Mouse (Mus musculus) heart, embryonic 14.5 days (tissue): ENCODE measurements at regions not wholly inside any gene's neighbourhood (a gene's known extent, or its start where the extent isn't known, plus 50 kb on each side); places are given as distances from the start of the nearest gene placed in this dataset.

ENCODE experiments used
- ATAC-seq: fragments of 200-750 bp; cut with Nextera tagmentation; 2 replicates; pipeline ENCODE4 v1.8.0; 2017; ENCODE audit warnings: low read depth, moderate TSS enrichment; ENCODE audit not compliant: insufficient number of reproducible peaks, insufficient read depth, low FRiP score
- H3K27ac ChIP-seq, 2 experiments: fragments of 200-500 bp in 1 of 2; fragments of 300-500 bp in 1 of 2; sonication (generic) in 1 of 2; replicated peaks in 1 of 2; 2 replicates each; pipeline ENCODE4 v1.5.1; 2012 to 2014; ENCODE audit warnings: low read depth in 2 of 2, low read length in 2 of 2, control low read depth in 1 of 2, mild to moderate bottlenecking in 1 of 2, mixed read lengths in 1 of 2; ENCODE audit not compliant: control insufficient read depth in 1 of 2, insufficient read depth in 1 of 2
- H3K27me3 ChIP-seq: fragments of 300-500 bp; sonication (generic); 2 replicates; pipeline ENCODE4 v1.6.1; 2014; ENCODE audit warnings: mild to moderate bottlenecking, low read length, control low read depth; ENCODE audit not compliant: control insufficient read depth, insufficient read depth
- H3K36me3 ChIP-seq: fragments of 300-500 bp; sonication (generic); 2 replicates; pipeline ENCODE4 v1.6.1; 2014; ENCODE audit warnings: mild to moderate bottlenecking, control low read depth, low read length, mixed read lengths; ENCODE audit not compliant: control insufficient read depth, insufficient read depth
- H3K4me1 ChIP-seq, 2 experiments: fragments of 200-500 bp in 1 of 2; fragments of 300-500 bp in 1 of 2; sonication (generic) in 1 of 2; 2 replicates each; pipeline ENCODE4 v1.6.1; 2012 to 2014; ENCODE audit warnings: low read length in 2 of 2, control low read depth in 1 of 2, mixed read lengths in 1 of 2; ENCODE audit not compliant: control insufficient read depth in 2 of 2, insufficient read depth in 2 of 2
- H3K4me2 ChIP-seq: fragments of 300-500 bp; sonication (generic); 2 replicates; pipeline ENCODE4 v1.6.1; 2014; ENCODE audit warnings: mild to moderate bottlenecking, low read length
- H3K4me3 ChIP-seq, 2 experiments: fragments of 200-500 bp in 1 of 2; fragments of 300-500 bp in 1 of 2; sonication (generic) in 1 of 2; 2 replicates each; pipeline ENCODE4 v1.5.1; 2012 to 2014; ENCODE audit warnings: low read length in 2 of 2, mild to moderate bottlenecking in 2 of 2, control low read depth in 1 of 2, low read depth in 1 of 2, moderate library complexity in 1 of 2; ENCODE audit not compliant: control insufficient read depth in 1 of 2, insufficient read depth in 1 of 2
- H3K9ac ChIP-seq: fragments of 300-500 bp; sonication (generic); 2 replicates; pipeline ENCODE4 v1.6.1; 2014; ENCODE audit warnings: mild to moderate bottlenecking, low read length
- H3K9me3 ChIP-seq: fragments of 300-500 bp; sonication (generic); 2 replicates; pipeline ENCODE4 v1.6.1; 2016; ENCODE audit warnings: low read length, control low read depth; ENCODE audit not compliant: control insufficient read depth
- WGBS: fragments of 180-500 bp; shearing (Covaris S2); extraction: QIAGEN DNeasy Blood & Tissue Kit; methylation state at CpG from one replicate; pipeline ENCODE4 v1.1.7; 2014; 5-methylcytosine and 5-hydroxymethylcytosine counted together

GRCm38 (mm10) chr8:64542501-64542900 lies 150.4 kb downstream of the Cpe start:
- no peak overlapping the region for H3K9ac ChIP-seq
- no peak for ATAC-seq
- WGBS = 70% methylated on average over 3 of the region's 3 CpGs
- H3K27me3 ChIP-seq = no peaks in the 10 kb centered on the region
- no peak overlapping the region for H3K4me3 ChIP-seq
- H3K4me1 ChIP-seq = no peaks in the 10 kb centered on the region
- no peak overlapping the region for H3K27ac ChIP-seq
- H3K4me2 ChIP-seq = no peak overlapping the region
- H3K9me3 ChIP-seq = 0 out of 2 replicates have a peak, but pooled peaks cover 3% of the 10 kb centered on the region
- H3K36me3 ChIP-seq = no peaks in the 10 kb centered on the region

GRCm38 (mm10) chr8:64539846-64540472 lies 152.9 kb downstream of the Cpe start:
- Histone ChIP-seq H3K36me3 (no peaks in the 10 kb centered on the region), H3K27ac (no peak overlapping the region), H3K27me3 (no peaks in the 10 kb centered on the region), H3K9me3 (0 out of 2 replicates have a peak, but pooled peaks cover 3% of the 10 kb centered on the region), H3K9ac (no peak overlapping the region), H3K4me2 (no peak overlapping the region), H3K4me3 (no peak overlapping the region), H3K4me1 (no peaks in the 10 kb centered on the region)
- ATAC-seq = no peak
- 49% methylated on average over 4 of the region's 4 CpGs for WGBS

GRCm38 (mm10) chr8:64531780-64532179 lies 161.1 kb downstream of the Cpe start:
- ATAC-seq = no peak
- Histone ChIP-seq H3K9me3 (no peaks in the 10 kb centered on the region), H3K9ac (no peak overlapping the region), H3K27ac (peak overlapping the region; percentile 28 to 44; a peak in 2 of 4 replicates), H3K4me2 (no peak overlapping the region), H3K27me3 (no peaks in the 10 kb centered on the region), H3K4me1 (0 out of 4 replicates have a peak, but pooled peaks cover 2% of the 10 kb centered on the region in 2 experiments), H3K4me3 (no peak overlapping the region), H3K36me3 (no peaks in the 10 kb centered on the region)
- WGBS = 84% methylated on average over 2 of the region's 2 CpGs

GRCm38 (mm10) chr8:64522441-64523102 lies 170.3 kb downstream of the Cpe start:
- Histone ChIP-seq H3K27ac (no peak overlapping the region), H3K9me3 (no peaks in the 10 kb centered on the region), H3K36me3 (no peaks in the 10 kb centered on the region), H3K4me1 (no peaks in the 10 kb centered on the region), H3K27me3 (no peaks in the 10 kb centered on the region), H3K4me3 (no peak overlapping the region), H3K9ac (no peak overlapping the region), H3K4me2 (no peak overlapping the region)
- 67% methylated on average over 8 of the region's 8 CpGs for WGBS
- no peak for ATAC-seq

GRCm38 (mm10) chr8:64519650-64520049 lies 173.2 kb downstream of the Cpe start:
- H3K36me3 ChIP-seq = no peaks in the 10 kb centered on the region
- 75% methylated on average over 1 of the region's 1 CpGs for WGBS
- H3K27me3 ChIP-seq = no peaks in the 10 kb centered on the region
- H3K4me2 ChIP-seq = no peak overlapping the region
- no peak overlapping the region for H3K4me3 ChIP-seq
- no peaks in the 10 kb centered on the region for H3K4me1 ChIP-seq
- H3K9ac ChIP-seq = no peak overlapping the region
- ATAC-seq = no peak
- H3K27ac ChIP-seq = no peak overlapping the region
- no peaks in the 10 kb centered on the region for H3K9me3 ChIP-seq

GRCm38 (mm10) chr8:64515923-64516322 lies 176.9 kb downstream of the Cpe start:
- 80% methylated on average over 5 of the region's 5 CpGs for WGBS

GRCm38 (mm10) chr8:64497281-64498060 lies 195.4 kb downstream of the Cpe start:
- no peak overlapping the region for H3K4me3 ChIP-seq
- no peak overlapping the region for H3K9ac ChIP-seq
- WGBS = 60% methylated on average over 6 of the region's 6 CpGs

More at GRCm38 (mm10) chr8:64515923-64516322, 176.9 kb downstream of the Cpe start:
- no peak overlapping the region for H3K4me2 ChIP-seq
- H3K9me3 ChIP-seq = peaks cover 4% of the 10 kb centered on the region; the same call in 1 of the 2 replicates
- no peak overlapping the region for H3K9ac ChIP-seq
- H3K4me3 ChIP-seq = no peak overlapping the region
- H3K4me1 ChIP-seq = no peaks in the 10 kb centered on the region
- no peak for ATAC-seq
- H3K27ac ChIP-seq = no peak overlapping the region
- H3K36me3 ChIP-seq = no peaks in the 10 kb centered on the region
- no peaks in the 10 kb centered on the region for H3K27me3 ChIP-seq

More at GRCm38 (mm10) chr8:64497281-64498060, 195.4 kb downstream of the Cpe start:
- no peaks in the 10 kb centered on the region for H3K36me3 ChIP-seq
- no peak overlapping the region for H3K27ac ChIP-seq
- H3K9me3 ChIP-seq = no peaks in the 10 kb centered on the region
- H3K4me1 ChIP-seq = no peaks in the 10 kb centered on the region
- ATAC-seq = no peak
- no peak overlapping the region for H3K4me2 ChIP-seq
- no peaks in the 10 kb centered on the region for H3K27me3 ChIP-seq
